Mouse (Mus musculus) ES-Bruce4 (cell line): ENCODE data around the gene 6330409D20Rik. TPM values are rescaled to one million over a fixed set of nuclear protein-coding genes. Genes with fewer than 3 reads are reported as not detected.

Experiments used
- H3K27ac ChIP-seq: 2 replicates; pipeline ENCODE4 v1.5.1; 2012; ENCODE audit warnings: low read length, inconsistent platforms; ENCODE audit not compliant: insufficient read depth
- H3K27me3 ChIP-seq: 2 replicates; pipeline ENCODE4 v1.6.1; 2012; ENCODE audit warnings: mild to moderate bottlenecking, low read length, inconsistent platforms; ENCODE audit not compliant: control insufficient read depth, poor library complexity, insufficient read depth, severe bottlenecking
- H3K36me3 ChIP-seq: 2 replicates; pipeline ENCODE4 v1.6.1; 2012; ENCODE audit warnings: inconsistent platforms, mild to moderate bottlenecking, low read length, moderate library complexity; ENCODE audit not compliant: control insufficient read depth, poor library complexity, insufficient read depth, severe bottlenecking
- H3K4me1 ChIP-seq: one replicate; pipeline ENCODE4 v1.8.1; 2011; ENCODE audit warnings: low read length; ENCODE audit not compliant: control insufficient read depth, insufficient read depth
- H3K4me3 ChIP-seq: 2 replicates; pipeline ENCODE4 v1.5.1; 2011; ENCODE audit warnings: low read depth, mild to moderate bottlenecking, low read length
- H3K9ac ChIP-seq: 2 replicates; pipeline ENCODE4 v1.6.1; 2012; ENCODE audit warnings: low read depth, mild to moderate bottlenecking, inconsistent platforms; ENCODE audit not compliant: poor library complexity, severe bottlenecking
- H3K9me3 ChIP-seq: replicated peaks from 2 replicates; pipeline ENCODE4 v1.6.1; 2012; ENCODE audit warnings: mild to moderate bottlenecking, low read length, inconsistent platforms; ENCODE audit not compliant: control insufficient read depth, poor library complexity, insufficient read depth, severe bottlenecking
- CTCF ChIP-seq: IDR thresholded peaks from one replicate; pipeline ENCODE4 v1.8.1; 2011; ENCODE audit warnings: low read depth, low read length
- EP300 ChIP-seq: IDR thresholded peaks from 2 replicates; pipeline ENCODE4 v1.6.1; 2011; ENCODE audit warnings: low read depth, low read length; ENCODE audit not compliant: insufficient read depth
- POLR2A ChIP-seq: IDR thresholded peaks from one replicate; pipeline ENCODE4 v1.8.1; 2011; ENCODE audit warnings: low read length; ENCODE audit not compliant: insufficient read depth
- polyA plus RNA-seq: library from polyadenylated mRNA; stranded (reverse); fragments of >200 nt; gene quantifications from 2 replicates; pipeline ENCODE4 v1.2.4, GENCODE M21; 2011; ENCODE audit warnings: low read depth; ENCODE audit not compliant: missing spikeins, insufficient read depth, insufficient read length

Gene 6330409D20Rik
- polyA plus RNA-seq, 1 experiment, result not detected

- H3K27ac ChIP-seq, result no peak overlapping the region
- no peak overlapping the region for H3K9ac ChIP-seq
- TF ChIP-seq EP300, result no peak
- TF ChIP-seq CTCF, result no peak
- TF ChIP-seq POLR2A, result no peak
- no peak overlapping the region for H3K4me3 ChIP-seq
- peaks cover 45% of the 10 kb centered on the region for H3K36me3 ChIP-seq
- no peaks in the 10 kb centered on the region for H3K4me1 ChIP-seq
- H3K27me3 ChIP-seq, result no peaks in the 10 kb centered on the region
- no peaks in the 10 kb centered on the region for H3K9me3 ChIP-seq
Observed at GRCm38 (mm10) chr2:32705018-32705417, 35.8 kb downstream of the 6330409D20Rik start.

- Histone ChIP-seq H3K27me3 (no peaks in the 10 kb centered on the region), H3K9ac (no peak within 1 kb of the TSS), H3K27ac (peak within 1 kb of the TSS; percentile 66; the same call in 1 of the 2 replicates), H3K9me3 (no peaks in the 10 kb centered on the region), H3K4me1 (no peaks in the 10 kb centered on the region), H3K36me3 (peaks cover 35% of the 10 kb centered on the region), H3K4me3 (no peak within 1 kb of the TSS)
- TF ChIP-seq POLR2A (no peak), EP300 (no peak), CTCF (no peak)
Observed at GRCm38 (mm10) chr2:32704021-32704421, 36.8 kb downstream of the 6330409D20Rik start, which contains the start of gene Fpgs. Fpgs (minus strand) TSS chr2:32704145.

GRCm38 (mm10) chr2:32703046-32703445 lies 37.8 kb downstream of the 6330409D20Rik start:
- H3K4me3 ChIP-seq, result no peak overlapping the region
- no peaks in the 10 kb centered on the region for H3K4me1 ChIP-seq
- H3K27ac ChIP-seq, result peak overlapping the region; percentile 66; the same call in 1 of the 2 replicates
- TF ChIP-seq CTCF (no peak), EP300 (no peak), POLR2A (no peak)
- peaks cover 29% of the 10 kb centered on the region for H3K36me3 ChIP-seq
- H3K9me3 ChIP-seq, result no peaks in the 10 kb centered on the region
- H3K9ac ChIP-seq, result no peak overlapping the region
- no peaks in the 10 kb centered on the region for H3K27me3 ChIP-seq

GRCm38 (mm10) chr2:32700966-32701743 lies 39.7 kb downstream of the 6330409D20Rik start:
- TF ChIP-seq EP300 (no peak), CTCF (no peak), POLR2A (no peak)
- no peaks in the 10 kb centered on the region for H3K9me3 ChIP-seq
- H3K4me1 ChIP-seq, result no peaks in the 10 kb centered on the region
- H3K27me3 ChIP-seq, result no peaks in the 10 kb centered on the region
- H3K9ac ChIP-seq, result no peak overlapping the region
- H3K27ac ChIP-seq, result no peak overlapping the region
- H3K4me3 ChIP-seq, result no peak overlapping the region
- H3K36me3 ChIP-seq, result peaks cover 11% of the 10 kb centered on the region

GRCm38 (mm10) chr2:32699680-32700079 lies 41.1 kb downstream of the 6330409D20Rik start:
- no peaks in the 10 kb centered on the region for H3K4me1 ChIP-seq
- no peak overlapping the region for H3K9ac ChIP-seq
- H3K36me3 ChIP-seq, result 0 out of 2 replicates have a peak, but pooled peaks cover 2% of the 10 kb centered on the region
- H3K9me3 ChIP-seq, result no peaks in the 10 kb centered on the region
- H3K27me3 ChIP-seq, result no peaks in the 10 kb centered on the region
- TF ChIP-seq CTCF (no peak), POLR2A (no peak)
- H3K27ac ChIP-seq, result no peak overlapping the region
- H3K4me3 ChIP-seq, result no peak overlapping the region

GRCm38 (mm10) chr2:32694691-32695090 lies 46.1 kb downstream of the 6330409D20Rik start:
- Histone ChIP-seq H3K4me3 (peak overlapping the region; percentile 80), H3K27ac (no peak overlapping the region), H3K27me3 (no peaks in the 10 kb centered on the region), H3K9me3 (no peaks in the 10 kb centered on the region), H3K4me1 (peaks cover 7% of the 10 kb centered on the region), H3K9ac (peak overlapping the region; percentile 49), H3K36me3 (no peaks in the 10 kb centered on the region)
- TF ChIP-seq POLR2A (no peak), CTCF (no peak), EP300 (no peak)
